In genomic region chr3:58511581-58511980, GRCm38 (mm10) we compare ENCODE assay signal across 10 mouse cellular contexts. TPM values are rescaled to one million over a fixed set of nuclear protein-coding genes. Genes with fewer than 3 reads are reported as not detected.
DNase-seq lines count a peak whose midpoint lies in the region; ATAC-seq and TF ChIP-seq lines count a peak whose summit lies in the region.
"Had no signal": no experiment of that assay in that cellular context is flagged by ENCODE, and none has a peak within 500 bp of the region (broad histone marks: within the 10 kb centered on the region; RNA-seq: fewer than 3 reads in every experiment).

No protein-coding gene starts in this region.

- H3K27me3 ChIP-seq in intestine, postnatal 0 days (replicated peaks; ENCODE audit: control insufficient read depth, insufficient read depth, low read length) = no peaks in the 10 kb centered on the region
- H3K27me3 ChIP-seq in intestine, embryonic 15.5 days (replicated peaks) = no peaks in the 10 kb centered on the region
- H3K27me3 ChIP-seq in lung, embryonic 14.5 days (ENCODE audit: insufficient read depth, low read length) = no peaks in the 10 kb centered on the region
- H3K27me3 ChIP-seq in forebrain, embryonic 16.5 days (replicated peaks; ENCODE audit: control insufficient read depth, insufficient read depth, low read length) = no peaks in the 10 kb centered on the region
- H3K27me3 ChIP-seq: stomach, embryonic 15.5 days had no signal

- H3K9me3 ChIP-seq in intestine, postnatal 0 days (ENCODE audit: control insufficient read depth) = no peaks in the 10 kb centered on the region
- H3K9me3 ChIP-seq in intestine, embryonic 15.5 days = no peaks in the 10 kb centered on the region
- H3K9me3 ChIP-seq in ES-E14 (ENCODE audit: control insufficient read depth, insufficient read depth, low read depth, low read length) = no peaks in the 10 kb centered on the region
- no peaks in the 10 kb centered on the region for H3K9me3 ChIP-seq in lung, embryonic 14.5 days (ENCODE audit: low read depth, low read length)
- no peaks in the 10 kb centered on the region for H3K9me3 ChIP-seq in forebrain, embryonic 16.5 days (ENCODE audit: control insufficient read depth, low read length)
- H3K9me3 ChIP-seq: midbrain, embryonic 10.5 days; stomach, embryonic 15.5 days had no signal

- H3K4me1 ChIP-seq in intestine, postnatal 0 days (replicated peaks; ENCODE audit: control insufficient read depth, insufficient read depth, low read length) = no peaks in the 10 kb centered on the region
- H3K4me1 ChIP-seq in intestine, embryonic 15.5 days (replicated peaks) = no peaks in the 10 kb centered on the region
- H3K4me1 ChIP-seq in ES-E14 (ENCODE audit: control insufficient read depth in 2 of 2, insufficient read depth in 2 of 2, low read length in 2 of 2, poor library complexity in 1 of 2) = peaks cover 2 to 3% of the 10 kb centered on the region in 2 experiments; a peak in 2 of 4 replicates
- no peaks in the 10 kb centered on the region for H3K4me1 ChIP-seq in lung, embryonic 14.5 days (ENCODE audit: insufficient read depth)
- H3K4me1 ChIP-seq in forebrain, embryonic 16.5 days (replicated peaks; ENCODE audit: control insufficient read depth, insufficient read depth, low read length) = no peaks in the 10 kb centered on the region
- H3K4me1 ChIP-seq: midbrain, embryonic 10.5 days; stomach, embryonic 15.5 days had no signal

- H3K4me2 ChIP-seq in intestine, postnatal 0 days (replicated peaks; ENCODE audit: low read depth) = no peak overlapping the region
- no peak overlapping the region for H3K4me2 ChIP-seq in intestine, embryonic 15.5 days (replicated peaks)
- H3K4me2 ChIP-seq in lung, embryonic 14.5 days = no peak overlapping the region
- no peak overlapping the region for H3K4me2 ChIP-seq in forebrain, embryonic 16.5 days (ENCODE audit: low read length)
- H3K4me2 ChIP-seq: stomach, embryonic 15.5 days had no signal

- H3K36me3 ChIP-seq in intestine, postnatal 0 days (ENCODE audit: control insufficient read depth, insufficient read depth) = no peaks in the 10 kb centered on the region
- no peaks in the 10 kb centered on the region for H3K36me3 ChIP-seq in intestine, embryonic 15.5 days
- H3K36me3 ChIP-seq in ES-E14 (ENCODE audit: control insufficient read depth, insufficient read depth, low read length, poor library complexity, severe bottlenecking) = no peaks in the 10 kb centered on the region
- no peaks in the 10 kb centered on the region for H3K36me3 ChIP-seq in lung, embryonic 14.5 days (ENCODE audit: insufficient read depth)
- H3K36me3 ChIP-seq in forebrain, embryonic 16.5 days (ENCODE audit: control insufficient read depth, insufficient read depth) = no peaks in the 10 kb centered on the region
- H3K36me3 ChIP-seq: midbrain, embryonic 10.5 days; stomach, embryonic 15.5 days had no signal

- in situ Hi-C loops in ES-E14 (cut with MboI; ENCODE audit: low sequenced_read_pairs in 2 of 2, unreplicated experiment in 2 of 2) = no loop called here

- DNase-seq in 3T3-L1 (ENCODE audit: low read depth, low spot score) (peak; percentile 45), ES-E14 (ENCODE audit: low read depth, low spot score) (no peak)
- DNase-seq in lung, embryonic 14.5 days = no peak
- DNase-seq in right cerebral cortex, postnatal 14 days = no peak
- no peak for DNase-seq in gastrocnemius, postnatal 4 days (ENCODE audit: low spot score in 2 of 2)

- no peak overlapping the region for H3K9ac ChIP-seq in intestine, postnatal 0 days (ENCODE audit: low read depth, low read length)
- H3K9ac ChIP-seq in intestine, embryonic 15.5 days = no peak overlapping the region
- no peak overlapping the region for H3K9ac ChIP-seq in ES-E14 (ENCODE audit: insufficient read depth, low read depth, low read length, poor library complexity, severe bottlenecking)
- no peak overlapping the region for H3K9ac ChIP-seq in lung, embryonic 14.5 days
- no peak overlapping the region for H3K9ac ChIP-seq in forebrain, embryonic 16.5 days (replicated peaks; ENCODE audit: low read depth, low read length)
- H3K9ac ChIP-seq: stomach, embryonic 15.5 days had no signal

- H3K4me3 ChIP-seq in intestine, postnatal 0 days (ENCODE audit: low read depth, low read length) = no peak overlapping the region
- no peak overlapping the region for H3K4me3 ChIP-seq in intestine, embryonic 15.5 days (replicated peaks)
- no peak overlapping the region for H3K4me3 ChIP-seq in ES-E14 (ENCODE audit: insufficient read depth in 1 of 2, low read depth in 1 of 2, low read length in 2 of 2, poor library complexity in 1 of 2, severe bottlenecking in 1 of 2)
- no peak overlapping the region for H3K4me3 ChIP-seq in lung, embryonic 14.5 days (ENCODE audit: low read depth, low read length)
- H3K4me3 ChIP-seq in forebrain, embryonic 16.5 days (replicated peaks; ENCODE audit: low read length) = no peak overlapping the region
- H3K4me3 ChIP-seq: midbrain, embryonic 10.5 days; stomach, embryonic 15.5 days had no signal

- no peak; the same call in 1 of the 2 replicates for ATAC-seq in intestine, postnatal 0 days
- no peak for ATAC-seq in intestine, embryonic 15.5 days
- ATAC-seq in lung, embryonic 14.5 days (ENCODE audit: insufficient read depth) = no peak
- ATAC-seq in forebrain, embryonic 16.5 days = no peak

- TF ChIP-seq CTCF in intestine, postnatal 0 days (IDR thresholded peaks at IDR 0.05; ENCODE audit: low read depth) = peak; percentile 69
- TF ChIP-seq CTCF in lung, embryonic 14.5 days (IDR thresholded peaks at IDR 0.05; ENCODE audit: low read depth) = peak; percentile 31; the same call in 1 of the 2 replicates

- H3K27ac ChIP-seq in intestine, postnatal 0 days (ENCODE audit: low read depth, low read length) = no peak overlapping the region
- H3K27ac ChIP-seq in intestine, embryonic 15.5 days = no peak overlapping the region
- no peak overlapping the region for H3K27ac ChIP-seq in ES-E14 (ENCODE audit: insufficient read depth, low read depth, low read length, poor library complexity, severe bottlenecking)
- no peak overlapping the region for H3K27ac ChIP-seq in lung, embryonic 14.5 days (ENCODE audit: low read depth)
- no peak overlapping the region for H3K27ac ChIP-seq in forebrain, embryonic 16.5 days (ENCODE audit: low read length)
- H3K27ac ChIP-seq: midbrain, embryonic 10.5 days; stomach, embryonic 15.5 days had no signal

TF ChIP-seq in ES-E14, 5 proteins besides CTCF, POLR2A, EP300 and RAD21:
- TF ChIP-seq CHD2 (IDR thresholded peaks at IDR 0.05; ENCODE audit: low read depth, low read length) = no peak
- no peak for TF ChIP-seq HCFC1 (IDR thresholded peaks at IDR 0.05; ENCODE audit: borderline replicate concordance, insufficient read depth, low read length)
- no peak for TF ChIP-seq MAFK (IDR thresholded peaks at IDR 0.05; ENCODE audit: insufficient read depth, low read depth, low read length)
- TF ChIP-seq ZC3H11A (IDR thresholded peaks at IDR 0.05; ENCODE audit: borderline replicate concordance, low read depth, low read length) = peak; percentile 15; the same call in 1 of the 2 replicates
- TF ChIP-seq ZNF384 (IDR thresholded peaks at IDR 0.05; ENCODE audit: low read depth, low read length) = no peak

RNA-seq across cellular contexts. Expression of gene Eif2a, which starts 14.0 kb away (rescaled TPM):
- polyA plus RNA-seq in intestine, postnatal 0 days (2015; fragmentation: Nextera tagmentation; extraction: Ambion mirVana) = 28.4 and 29.2 TPM in 2 replicates
- 51.7 and 58.4 TPM in 2 replicates for polyA plus RNA-seq in intestine, embryonic 15.5 days (2015; fragmentation: Nextera tagmentation; extraction: Ambion mirVana)
- total RNA-seq in ES-E14 (2012; rRNA removed) = 63.5 and 88.9 TPM in 2 replicates
- polyA plus RNA-seq in lung, embryonic 14.5 days (2014; fragmentation: Nextera tagmentation; extraction: Ambion mirVana) = 61.4 and 62.1 TPM in 2 replicates
- total RNA-seq in gastrocnemius, postnatal 4 days (2021) = 10 to 100 TPM; 57.6 to 59.2 TPM
- polyA plus RNA-seq in forebrain, embryonic 16.5 days (2015; fragmentation: Nextera tagmentation; extraction: Ambion mirVana) = 44.6 and 50.4 TPM in 2 replicates

RNA-seq across cellular contexts. Expression of gene Serp1, which starts 14.1 kb away (rescaled TPM):
- 156 TPM in 2 replicates for polyA plus RNA-seq in intestine, postnatal 0 days (2015; fragmentation: Nextera tagmentation; extraction: Ambion mirVana)
- 197 and 203 TPM in 2 replicates for polyA plus RNA-seq in intestine, embryonic 15.5 days (2015; fragmentation: Nextera tagmentation; extraction: Ambion mirVana)
- total RNA-seq in ES-E14 (2012; rRNA removed) = 22.4 and 41.8 TPM in 2 replicates
- 131 and 147 TPM in 2 replicates for polyA plus RNA-seq in lung, embryonic 14.5 days (2014; fragmentation: Nextera tagmentation; extraction: Ambion mirVana)
- total RNA-seq in gastrocnemius, postnatal 4 days (2021) = 10 to 100 TPM; 29.5 to 31.1 TPM
- 77.2 and 102 TPM in 2 replicates for polyA plus RNA-seq in forebrain, embryonic 16.5 days (2015; fragmentation: Nextera tagmentation; extraction: Ambion mirVana)
